Mouse (Mus musculus) liver, adult 2 months (tissue): ENCODE results near the gene Scaf4. TPM values are rescaled to one million over a fixed set of nuclear protein-coding genes. Genes with fewer than 3 reads are reported as not detected.

Source experiments
- DNase-seq: peaks from one replicate; pipeline ENCODE4 v3.0.0-alpha.2; 2011; ENCODE audit warnings: low read depth, low spot score; ENCODE audit errors: extremely low read depth
- H3K27ac ChIP-seq: fragments of 200-500 bp; replicated peaks from 2 replicates; pipeline ENCODE4 v1.5.1; 2012; ENCODE audit warnings: low read depth, mild to moderate bottlenecking, control low read depth, inconsistent platforms, low read length; ENCODE audit not compliant: insufficient read depth
- H3K27me3 ChIP-seq: fragments of 200-500 bp; 2 replicates; pipeline ENCODE4 v1.6.1; 2012; ENCODE audit warnings: mild to moderate bottlenecking, moderate library complexity, low read length, inconsistent platforms; ENCODE audit not compliant: control insufficient read depth, insufficient read depth
- H3K36me3 ChIP-seq: fragments of 200-500 bp; 2 replicates; pipeline ENCODE4 v1.6.1; 2012; ENCODE audit warnings: low read length, inconsistent platforms; ENCODE audit not compliant: control insufficient read depth, insufficient read depth
- H3K4me1 ChIP-seq: fragments of 200-500 bp; 2 replicates; pipeline ENCODE4 v1.6.1; 2011; ENCODE audit warnings: low read length; ENCODE audit not compliant: control insufficient read depth, insufficient read depth
- H3K4me3 ChIP-seq: fragments of 200-500 bp; 2 replicates; pipeline ENCODE4 v1.5.1; 2011; ENCODE audit warnings: low read depth, mild to moderate bottlenecking, control low read depth, low read length, moderate library complexity; ENCODE audit not compliant: insufficient read depth
- H3K79me2 ChIP-seq: fragments of 200-500 bp; 2 replicates; pipeline ENCODE4 v1.6.1; 2012; ENCODE audit warnings: inconsistent platforms, mild to moderate bottlenecking, low read length, moderate library complexity; ENCODE audit not compliant: control insufficient read depth, insufficient read depth
- H3K9ac ChIP-seq: fragments of 200-500 bp; 2 replicates; pipeline ENCODE4 v1.6.1; 2012; ENCODE audit warnings: low read depth, mild to moderate bottlenecking, control low read depth, inconsistent platforms, low read length
- CTCF ChIP-seq: fragments of 200-500 bp; IDR thresholded peaks from 2 replicates; pipeline ENCODE4 v1.5.1; 2011; ENCODE audit warnings: low read depth, low read length, control low read depth
- POLR2A ChIP-seq: fragments of 200-500 bp; IDR thresholded peaks from 2 replicates; pipeline ENCODE4 v1.6.1; 2011; ENCODE audit warnings: low read length, control low read depth; ENCODE audit not compliant: insufficient read depth; ENCODE audit errors: extremely low read depth
- WGBS: fragments of 180-500 bp; shearing (Covaris S2); methylation state at CpG from one replicate; pipeline ENCODE4 v1.1.7; 2018; 5-methylcytosine and 5-hydroxymethylcytosine counted together
- polyA plus RNA-seq: library from polyadenylated mRNA; depleted of rRNA; stranded (reverse); fragments of >200 nt; gene quantifications from 2 replicates; pipeline ENCODE4 v1.2.3, GENCODE M21; 2012
- total RNA-seq: library from RNA; depleted of rRNA; stranded (reverse); fragments of >200 nt; gene quantifications from 2 replicates; pipeline ENCODE4 v1.2.3, GENCODE M21; 2014

Gene Scaf4
- total and polyA plus RNA-seq, 2 experiments: 8.2 to 20.9 TPM

DNA sequence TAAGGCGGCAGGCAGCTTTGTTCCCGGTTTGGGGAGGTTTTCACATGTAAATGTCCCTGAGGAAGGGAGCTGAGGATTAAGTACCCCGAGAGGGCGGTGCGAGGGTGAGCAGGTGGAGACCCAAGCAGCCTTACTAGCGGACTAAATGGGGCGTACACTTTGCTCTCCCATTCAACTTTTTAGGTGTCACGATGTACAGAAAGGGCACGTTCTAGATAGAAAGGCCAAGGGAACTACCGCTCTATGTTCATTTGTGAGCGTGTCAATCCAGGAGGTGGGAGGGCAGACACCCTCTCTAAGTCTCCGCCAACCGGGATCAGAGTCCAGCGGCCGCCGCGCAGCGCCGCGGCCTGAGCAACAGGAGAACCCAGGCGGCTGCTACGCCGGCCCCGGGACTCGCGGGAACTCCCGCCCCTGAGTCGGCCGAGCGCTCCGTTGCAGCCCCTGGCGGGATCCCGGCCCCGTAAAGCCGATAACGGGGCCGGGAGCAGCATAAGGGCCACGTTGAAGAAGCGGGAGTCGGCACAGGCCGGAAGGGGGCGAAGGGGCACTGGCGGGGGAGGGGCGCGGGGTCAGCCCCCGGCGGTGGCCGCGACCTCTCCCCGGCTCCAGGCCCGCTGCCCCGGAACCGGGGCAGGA, 918 bp downstream of the Scaf4 start:
- DNase-seq: peak; percentile 80
- under 1% methylated on average over 52 of the region's 53 CpGs for WGBS
- Histone ChIP-seq H3K4me1 (peaks cover 29% of the 10 kb centered on the region), H3K79me2 (peaks cover 30% of the 10 kb centered on the region), H3K27ac (peak overlapping the region; percentile 95), H3K27me3 (no peaks in the 10 kb centered on the region), H3K9ac (peak overlapping the region; percentile 99), H3K36me3 (no peaks in the 10 kb centered on the region), H3K4me3 (peak overlapping the region; percentile 99)
- TF ChIP-seq POLR2A: 0 out of 2 replicates have a peak, but pooled peaks have one; percentile 29
- TF ChIP-seq CTCF: no peak

DNA sequence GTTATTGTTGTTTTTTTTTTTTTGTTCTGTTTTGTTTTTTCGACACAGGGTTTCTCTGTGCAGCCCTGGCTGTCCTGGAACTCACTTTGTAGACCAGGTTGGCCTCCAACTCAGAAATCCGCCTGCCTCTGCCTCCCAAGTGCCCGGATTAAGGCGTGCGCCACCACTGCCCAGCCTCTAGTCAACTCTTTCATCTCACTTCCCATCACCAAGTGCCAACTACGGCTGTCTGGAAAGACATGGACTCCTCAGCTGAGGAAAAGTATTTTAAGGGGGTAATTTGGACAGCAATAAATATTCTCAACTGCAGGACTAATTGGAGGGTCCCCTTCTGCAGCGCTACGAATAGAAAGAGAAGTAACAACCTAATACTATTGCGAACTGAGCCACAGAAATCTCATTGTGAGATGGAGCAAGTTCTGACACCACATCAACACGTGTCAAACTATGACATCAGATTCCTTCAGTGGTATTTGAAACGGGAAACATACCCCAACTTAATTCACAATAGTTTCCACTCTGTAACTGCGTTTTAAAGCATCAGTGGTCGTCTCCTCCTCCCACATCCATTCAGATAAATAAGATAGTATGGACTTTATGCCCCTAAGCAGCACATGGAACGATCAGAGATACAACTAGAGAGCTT, 1.6 kb downstream of the Scaf4 start:
- Histone ChIP-seq H3K27me3 (no peaks in the 10 kb centered on the region), H3K4me1 (peaks cover 30% of the 10 kb centered on the region), H3K4me3 (peak overlapping the region; percentile 99), H3K36me3 (no peaks in the 10 kb centered on the region), H3K27ac (peak overlapping the region; percentile 95), H3K79me2 (peaks cover 34% of the 10 kb centered on the region), H3K9ac (peak overlapping the region; percentile 99)
- TF ChIP-seq POLR2A (no peak), CTCF (no peak)
- no peak for DNase-seq
- 23% methylated on average over 14 of the region's 14 CpGs for WGBS

DNA sequence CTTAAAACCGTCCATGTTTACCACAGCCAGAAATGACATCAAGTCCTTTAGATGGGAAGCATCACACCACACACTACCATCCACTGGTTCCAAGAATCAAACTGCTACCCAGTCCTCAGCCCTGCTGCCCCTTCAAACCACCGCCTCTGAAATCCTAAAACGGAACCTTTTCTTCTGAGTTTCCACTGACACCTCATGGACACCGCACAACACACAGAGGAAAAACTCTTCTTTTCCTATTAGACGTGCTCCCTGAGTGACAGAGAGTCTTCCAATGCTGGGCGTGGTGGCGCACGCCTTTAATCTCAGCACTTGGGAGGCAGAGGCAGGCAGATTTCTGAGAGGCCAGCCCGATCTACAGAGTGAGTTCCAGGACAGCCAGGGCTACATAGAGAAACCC, 2.9 kb downstream of the Scaf4 start:
- Histone ChIP-seq H3K36me3 (no peaks in the 10 kb centered on the region), H3K79me2 (peaks cover 40% of the 10 kb centered on the region), H3K9ac (no peak overlapping the region), H3K4me1 (peaks cover 34% of the 10 kb centered on the region), H3K4me3 (no peak overlapping the region), H3K27me3 (no peaks in the 10 kb centered on the region), H3K27ac (peak overlapping the region; percentile 59)
- 78% methylated on average over 9 of the region's 9 CpGs for WGBS
- TF ChIP-seq CTCF (no peak), POLR2A (no peak)
- DNase-seq: no peak

DNA sequence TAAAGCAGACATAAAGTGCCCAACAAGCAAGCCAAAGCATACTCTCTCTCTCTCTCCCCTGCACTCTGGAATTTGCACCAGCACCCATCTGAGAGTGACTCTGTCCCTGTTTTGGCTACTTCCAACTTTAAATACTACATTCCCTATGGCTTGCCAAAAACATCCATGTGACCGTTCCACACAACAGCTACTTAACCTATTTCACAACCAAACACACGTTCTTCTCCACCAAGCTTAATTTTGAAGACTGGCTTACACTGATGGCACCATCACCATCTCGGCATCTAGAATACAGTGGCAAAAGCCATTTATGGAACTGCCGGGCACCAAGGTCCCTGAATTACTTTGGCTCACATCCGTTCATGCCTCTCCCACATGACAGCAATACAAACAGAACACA, 3.3 kb downstream of the Scaf4 start:
- H3K9ac ChIP-seq: no peak overlapping the region
- 13% methylated on average over 5 of the region's 5 CpGs for WGBS

DNA sequence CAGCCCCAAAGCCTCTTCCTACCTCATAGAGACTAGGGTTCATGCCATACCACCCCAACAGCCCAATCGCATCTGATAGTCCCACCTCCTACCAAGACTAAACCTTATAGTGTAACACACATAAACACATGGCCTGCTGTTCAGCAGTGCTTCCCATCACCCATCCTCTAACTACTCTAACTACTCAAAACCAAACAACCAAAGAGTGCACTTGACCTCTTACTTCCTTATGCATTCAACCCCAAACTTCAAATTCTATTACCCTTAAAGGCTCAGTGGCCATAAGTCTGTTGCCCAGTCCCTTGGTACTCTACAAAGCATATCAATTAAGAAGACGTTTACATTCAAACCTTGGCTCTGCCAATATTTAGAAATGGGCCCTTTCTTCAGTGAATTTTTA, 3.8 kb downstream of the Scaf4 start:
- no peak overlapping the region for H3K9ac ChIP-seq
- H3K79me2 ChIP-seq: peaks cover 43% of the 10 kb centered on the region
- no peak overlapping the region for H3K27ac ChIP-seq
- no peak for DNase-seq
- no peaks in the 10 kb centered on the region for H3K27me3 ChIP-seq
- no peaks in the 10 kb centered on the region for H3K36me3 ChIP-seq
- H3K4me3 ChIP-seq: no peak overlapping the region
- TF ChIP-seq POLR2A (no peak), CTCF (no peak)
- 38% methylated on average over 2 of the region's 2 CpGs for WGBS
- H3K4me1 ChIP-seq: peaks cover 37% of the 10 kb centered on the region

More for the DNA sequence above, 3.3 kb downstream of the Scaf4 start:
- Histone ChIP-seq H3K4me1 (peaks cover 34% of the 10 kb centered on the region), H3K36me3 (no peaks in the 10 kb centered on the region), H3K4me3 (no peak overlapping the region), H3K79me2 (peaks cover 40% of the 10 kb centered on the region), H3K27me3 (no peaks in the 10 kb centered on the region), H3K27ac (peak overlapping the region; percentile 59)
- DNase-seq: peak; percentile 98
- TF ChIP-seq POLR2A (no peak), CTCF (no peak)

DNA sequence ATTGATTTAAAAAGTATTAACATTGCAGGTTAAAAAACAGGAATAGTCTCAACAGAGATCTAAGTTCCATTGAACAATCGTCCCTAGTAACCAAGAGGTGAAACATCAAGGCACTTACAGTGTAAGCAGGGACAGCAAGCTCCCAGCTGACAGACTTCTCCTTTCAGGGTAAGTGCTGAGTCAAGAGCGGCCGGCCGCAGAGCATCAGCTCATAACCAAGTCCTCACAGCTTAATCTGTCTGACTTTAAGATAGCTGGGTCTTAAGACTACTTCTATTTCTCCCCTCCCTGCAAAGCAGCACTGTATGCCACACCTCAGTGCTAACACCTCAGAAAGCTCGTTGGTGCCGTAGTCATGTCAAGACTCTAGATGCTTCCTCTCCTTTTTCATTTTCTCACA, 5.2 kb downstream of the Scaf4 start:
- 0 out of 2 replicates have a peak overlapping the region, but pooled peaks have one; percentile 25 for H3K27ac ChIP-seq

More for the DNA sequence above, 5.2 kb downstream of the Scaf4 start:
- Histone ChIP-seq H3K27me3 (no peaks in the 10 kb centered on the region), H3K79me2 (peaks cover 47% of the 10 kb centered on the region), H3K4me1 (peaks cover 37% of the 10 kb centered on the region), H3K36me3 (no peaks in the 10 kb centered on the region), H3K4me3 (no peak overlapping the region), H3K9ac (0 out of 2 replicates have a peak overlapping the region, but pooled peaks have one; percentile 21)
- DNase-seq: no peak
- 48% methylated on average over 6 of the region's 6 CpGs for WGBS
- TF ChIP-seq POLR2A (no peak), CTCF (no peak)
